In genomic region chr13:35784281-35784680, GRCm38 (mm10) we compare ENCODE assay signal across 31 mouse cellular contexts.
"Had no signal": no experiment of that assay in that cellular context is flagged by ENCODE, and none has a peak within 500 bp of the region (broad histone marks: within the 10 kb centered on the region; RNA-seq: fewer than 3 reads in every experiment).

No protein-coding gene starts in this region.

- DNase-seq: heart, postnatal 10 days; heart, postnatal 14 days; heart, postnatal 36 days; heart, postnatal 4 days; kidney, adult 11 months; kidney, adult 18-20 months; kidney, adult 8-10 months; kidney, postnatal 10 days; kidney, postnatal 14 days; kidney, postnatal 25 days; kidney, postnatal 36 days; kidney, postnatal 4 days; layer of hippocampus, postnatal 36 days had no signal

- H3K9ac ChIP-seq: heart, embryonic 12.5 days; heart, embryonic 13.5 days; heart, embryonic 15.5 days; hindbrain, embryonic 12.5 days; hindbrain, embryonic 13.5 days; hindbrain, embryonic 14.5 days; hindbrain, embryonic 15.5 days; intestine, embryonic 15.5 days; kidney, embryonic 15.5 days had no signal

- H3K4me1 ChIP-seq: hindbrain, embryonic 15.5 days had no signal

- H3K4me2 ChIP-seq: heart, embryonic 12.5 days; heart, embryonic 13.5 days; heart, embryonic 15.5 days; hindbrain, embryonic 12.5 days; hindbrain, embryonic 13.5 days; hindbrain, embryonic 14.5 days; hindbrain, embryonic 15.5 days; intestine, embryonic 15.5 days; kidney, embryonic 15.5 days had no signal

- H3K4me3 ChIP-seq: heart, embryonic 12.5 days; heart, embryonic 13.5 days; heart, embryonic 15.5 days; hindbrain, embryonic 10.5 days; hindbrain, embryonic 12.5 days; hindbrain, embryonic 13.5 days; hindbrain, embryonic 15.5 days; intestine, embryonic 15.5 days; kidney, embryonic 15.5 days; layer of hippocampus, adult 2 months; left cerebral cortex, adult 2 months had no signal

- H3K9me3 ChIP-seq: heart, embryonic 12.5 days; heart, embryonic 13.5 days; heart, embryonic 15.5 days; hindbrain, embryonic 10.5 days; hindbrain, embryonic 12.5 days; hindbrain, embryonic 13.5 days; hindbrain, embryonic 15.5 days; intestine, embryonic 15.5 days; kidney, embryonic 15.5 days had no signal

- ATAC-seq: hindbrain, embryonic 16.5 days; hindbrain, postnatal 0 days; inflammation-experienced regulatory T-cells, adult 6 months; intestine, embryonic 15.5 days; intestine, embryonic 16.5 days; intestine, postnatal 0 days had no signal

- H3K36me3 ChIP-seq: heart, embryonic 12.5 days; heart, embryonic 13.5 days; heart, embryonic 15.5 days; hindbrain, embryonic 10.5 days; hindbrain, embryonic 12.5 days; hindbrain, embryonic 13.5 days; hindbrain, embryonic 15.5 days; intestine, embryonic 15.5 days; kidney, embryonic 15.5 days had no signal

- H3K27me3 ChIP-seq: heart, embryonic 12.5 days; heart, embryonic 13.5 days; heart, embryonic 15.5 days; hindbrain, embryonic 12.5 days; hindbrain, embryonic 13.5 days; hindbrain, embryonic 15.5 days; intestine, embryonic 15.5 days; kidney, embryonic 15.5 days had no signal

- H3K27ac ChIP-seq: heart, embryonic 13.5 days; heart, embryonic 15.5 days; hindbrain, embryonic 10.5 days; hindbrain, embryonic 12.5 days; hindbrain, embryonic 13.5 days; hindbrain, embryonic 14.5 days; hindbrain, embryonic 15.5 days; hindbrain, postnatal 0 days; intestine, embryonic 15.5 days; kidney, embryonic 15.5 days; kidney, postnatal 0 days; layer of hippocampus, adult 2 months; left cerebral cortex, adult 2 months had no signal
